Mouse (Mus musculus): ENCODE data around the gene Dse. TPM values are rescaled to one million over a fixed set of nuclear protein-coding genes. Genes with fewer than 3 reads are reported as not detected.

The Dse gene
- 4.0 TPM for polyA plus RNA-seq (2017; shearing (Covaris generic))

GRCm38 (mm10) chr10:34207503-34207850 lies at the start of gene Dse:
TSS of gene Dse (minus strand) at chr10:34207715.

GRCm38 (mm10) chr10:34127392-34128378 lies 79.8 kb downstream of the Dse start, which contains the start of gene Calhm6:
TSS of gene Calhm6 (minus strand) at chr10:34127984.

Other genes starting within 250 kb of the Dse start
- gene Rwdd1, start 188.1 kb downstream of the Dse start, polyA plus RNA-seq (2017; shearing (Covaris generic)) = 79.6 TPM
- gene Trappc3l, start 170.1 kb downstream of the Dse start, polyA plus RNA-seq (2017; shearing (Covaris generic)) = not detected
- 0.07 TPM for gene Calhm4, start 163.4 kb downstream of the Dse start, polyA plus RNA-seq (2017; shearing (Covaris generic))
- not detected for gene Calhm5, start 111.2 kb downstream of the Dse start, polyA plus RNA-seq (2017; shearing (Covaris generic))
- 24.7 TPM for gene Calhm6, start 79.7 kb downstream of the Dse start, polyA plus RNA-seq (2017; shearing (Covaris generic))
- 77.9 TPM for gene Tspyl1, start 74.5 kb upstream of the Dse start, polyA plus RNA-seq (2017; shearing (Covaris generic))
- gene Tspyl4, start 89.7 kb upstream of the Dse start, polyA plus RNA-seq (2017; shearing (Covaris generic)) = 13.3 TPM
- 1.3 TPM for gene Col10a1, start 182.3 kb upstream of the Dse start, polyA plus RNA-seq (2017; shearing (Covaris generic))
- 68.8 TPM for gene Nt5dc1, start 210.8 kb upstream of the Dse start, polyA plus RNA-seq (2017; shearing (Covaris generic))

Measured in activated CD4-positive, CD25-positive, alpha-beta regulatory T cell, adult 9 weeks (primary cell).